Mouse (Mus musculus): ENCODE results near the gene Tpo. TPM values are rescaled to one million over a fixed set of nuclear protein-coding genes. Genes with fewer than 3 reads are reported as not detected.

Gene Tpo
- polyA plus RNA-seq, 1 experiment from 2014 or later, result 0.23 TPM

GRCm38 (mm10) chr12:30015501-30015900 lies 116.9 kb downstream of the Tpo start:
- H3K27ac ChIP-seq, result no peak overlapping the region
- DNase-seq (ENCODE audit: low spot score) (no peak), ATAC-seq (ENCODE audit: low FRiP score) (no peak)
- 0 out of 2 replicates have a peak, but pooled peaks cover 5% of the 10 kb centered on the region for H3K4me1 ChIP-seq (replicated peaks; ENCODE audit: control insufficient read depth, insufficient read depth, low read length)
- H3K9me3 ChIP-seq (ENCODE audit: control insufficient read depth, low read length), result no peaks in the 10 kb centered on the region
- no peak overlapping the region for H3K4me2 ChIP-seq (replicated peaks)
- H3K9ac ChIP-seq, result no peak overlapping the region
- H3K36me3 ChIP-seq (replicated peaks; ENCODE audit: control insufficient read depth, insufficient read depth), result peaks cover 84% of the 10 kb centered on the region
- no peak overlapping the region for H3K4me3 ChIP-seq (replicated peaks; ENCODE audit: low read length)
- WGBS, result 93% methylated on average over 9 of the region's 9 CpGs
- H3K27me3 ChIP-seq (ENCODE audit: control insufficient read depth, insufficient read depth, low read length), result no peaks in the 10 kb centered on the region

- Histone ChIP-seq H3K27ac (no peak overlapping the region), H3K9ac (no peak overlapping the region), H3K36me3 (replicated peaks; ENCODE audit: control insufficient read depth, insufficient read depth) (peaks cover 87% of the 10 kb centered on the region), H3K4me1 (replicated peaks; ENCODE audit: control insufficient read depth, insufficient read depth, low read length) (peaks cover 8% of the 10 kb centered on the region), H3K27me3 (ENCODE audit: control insufficient read depth, insufficient read depth, low read length) (no peaks in the 10 kb centered on the region), H3K4me2 (replicated peaks) (no peak overlapping the region), H3K9me3 (ENCODE audit: control insufficient read depth, low read length) (no peaks in the 10 kb centered on the region), H3K4me3 (replicated peaks; ENCODE audit: low read length) (no peak overlapping the region)
- no peak for ATAC-seq (ENCODE audit: low FRiP score)
- 85% methylated on average over 5 of the region's 5 CpGs for WGBS
- DNase-seq (ENCODE audit: low spot score), result no peak
Measured at GRCm38 (mm10) chr12:30008741-30009140, 123.7 kb downstream of the Tpo start.

GRCm38 (mm10) chr12:30006586-30006985 lies 125.8 kb downstream of the Tpo start:
- Histone ChIP-seq H3K27ac (no peak overlapping the region), H3K27me3 (ENCODE audit: control insufficient read depth, insufficient read depth, low read length) (no peaks in the 10 kb centered on the region), H3K4me3 (replicated peaks; ENCODE audit: low read length) (no peak overlapping the region), H3K36me3 (replicated peaks; ENCODE audit: control insufficient read depth, insufficient read depth) (peaks cover 87% of the 10 kb centered on the region), H3K4me1 (replicated peaks; ENCODE audit: control insufficient read depth, insufficient read depth, low read length) (peaks cover 8% of the 10 kb centered on the region), H3K9ac (no peak overlapping the region), H3K9me3 (ENCODE audit: control insufficient read depth, low read length) (no peaks in the 10 kb centered on the region), H3K4me2 (replicated peaks) (no peak overlapping the region)
- ATAC-seq (ENCODE audit: low FRiP score) (no peak), DNase-seq (ENCODE audit: low spot score) (no peak)
- WGBS, result 80% methylated on average over 9 of the region's 9 CpGs

Other genes with a start within 250 kb of the Tpo start
- 60.0 and 65.3 TPM in 2 replicates for gene Pxdn, start 195.0 kb downstream of the Tpo start, polyA plus RNA-seq (2014; fragmentation: Nextera tagmentation; extraction: Ambion mirVana)
- gene Sntg2, start 240.8 kb upstream of the Tpo start, polyA plus RNA-seq (2014; fragmentation: Nextera tagmentation; extraction: Ambion mirVana), result 3.5 and 3.6 TPM in 2 replicates